Mouse (Mus musculus) embryo, embryonic 11 days (tissue): ENCODE results near the gene Ifi27l2a.

Experiments
- DNase-seq: peaks from one replicate; pipeline ENCODE4 v3.0.0-alpha.2; 2015

Ifi27l2a gene

DNA sequence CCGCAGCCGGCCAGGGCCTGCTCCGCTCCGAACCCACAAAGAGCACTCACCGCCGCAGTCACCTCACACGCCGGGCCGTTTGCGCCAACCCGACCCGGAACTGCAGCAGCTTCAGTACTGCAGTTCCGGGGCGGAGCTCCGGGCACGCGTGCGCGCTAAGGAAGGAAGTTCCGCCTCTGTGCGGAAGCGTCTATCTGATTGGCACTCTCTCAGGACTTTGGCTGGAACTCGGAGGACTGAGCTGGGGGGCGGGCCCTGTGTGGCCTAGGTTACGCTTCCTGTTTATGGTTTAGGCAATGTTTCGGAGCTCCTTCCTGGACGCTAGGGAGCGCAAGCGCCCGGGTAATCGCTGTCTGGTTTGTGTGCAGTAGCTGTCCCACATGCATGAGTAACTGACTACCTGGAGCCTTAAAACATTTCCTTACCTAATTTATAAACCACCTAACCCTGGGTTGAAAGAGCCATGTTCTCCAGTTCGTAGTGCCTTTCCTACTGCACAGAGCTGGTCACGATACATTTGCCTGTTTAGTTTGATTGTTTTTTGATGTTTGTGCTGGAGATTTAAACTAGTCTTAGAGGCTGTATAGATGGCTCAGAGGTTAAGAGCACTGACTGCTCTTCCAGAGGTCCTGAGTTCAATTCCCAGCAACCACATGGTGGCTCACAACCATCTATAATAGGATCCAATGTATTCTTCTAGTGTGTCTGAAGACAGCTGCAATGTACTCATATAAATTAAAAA lies 17.6 kb downstream of the Ifi27l2a start, which contains the start of gene Ddx24:
TSS of gene Ddx24 (minus strand) at position 102 of the 742 bp plus-strand sequence.
- DNase-seq = peak; percentile 98

DNA sequence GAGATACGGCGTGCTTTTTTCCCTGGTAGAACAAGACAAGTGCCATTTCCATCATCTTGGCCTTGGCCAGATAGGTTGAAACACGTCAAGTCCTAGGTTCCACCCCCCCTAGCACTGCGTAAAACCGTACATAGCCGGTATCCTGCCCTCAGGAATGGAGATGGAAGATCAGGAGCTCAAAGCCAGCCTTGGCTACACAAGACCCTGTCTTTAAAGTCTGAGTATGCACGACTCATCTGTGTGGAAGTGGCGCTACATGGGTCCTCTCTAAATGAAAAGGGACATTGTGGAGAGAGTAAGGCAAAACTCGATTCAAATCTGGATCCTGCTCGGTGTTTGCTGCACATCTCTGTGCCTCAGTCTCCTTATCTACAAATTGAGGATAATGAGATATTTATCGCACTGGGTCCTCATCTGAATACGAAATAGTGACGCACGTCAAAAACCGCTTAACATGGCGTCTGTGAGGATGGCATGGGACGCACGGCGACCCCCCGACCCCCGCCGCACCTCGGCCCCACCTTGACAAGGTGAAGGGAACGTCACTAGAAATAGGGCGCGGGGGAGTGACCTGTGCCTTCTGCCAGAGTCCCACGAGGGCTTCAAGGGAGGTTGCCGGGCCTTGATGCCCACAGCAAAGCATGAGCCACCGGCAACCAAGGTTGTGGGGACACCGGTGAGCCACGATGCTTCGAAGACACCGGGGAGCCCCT lies 18.3 kb downstream of the Ifi27l2a start:
- DNase-seq = no peak

DNA sequence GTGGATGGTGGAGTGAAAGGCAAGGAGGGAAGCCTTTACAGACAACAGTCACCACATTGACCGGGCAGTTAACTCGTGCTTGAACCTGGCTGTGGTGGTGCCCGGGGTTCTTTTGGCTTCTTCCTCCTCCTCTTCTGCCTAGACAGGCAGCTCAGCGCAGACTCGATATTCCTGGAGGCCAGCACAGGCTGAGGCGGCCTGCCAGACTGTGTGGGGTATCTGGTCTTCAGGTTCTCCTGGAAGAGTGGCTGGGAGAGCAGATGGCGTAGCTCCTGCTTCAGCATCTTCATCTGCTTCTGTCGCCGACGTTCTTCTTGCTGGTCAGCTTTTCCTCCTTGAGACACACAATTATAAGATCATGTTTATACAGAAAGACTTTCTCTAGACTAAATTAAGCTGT lies 35.3 kb downstream of the Ifi27l2a start:
- no peak for DNase-seq

DNA sequence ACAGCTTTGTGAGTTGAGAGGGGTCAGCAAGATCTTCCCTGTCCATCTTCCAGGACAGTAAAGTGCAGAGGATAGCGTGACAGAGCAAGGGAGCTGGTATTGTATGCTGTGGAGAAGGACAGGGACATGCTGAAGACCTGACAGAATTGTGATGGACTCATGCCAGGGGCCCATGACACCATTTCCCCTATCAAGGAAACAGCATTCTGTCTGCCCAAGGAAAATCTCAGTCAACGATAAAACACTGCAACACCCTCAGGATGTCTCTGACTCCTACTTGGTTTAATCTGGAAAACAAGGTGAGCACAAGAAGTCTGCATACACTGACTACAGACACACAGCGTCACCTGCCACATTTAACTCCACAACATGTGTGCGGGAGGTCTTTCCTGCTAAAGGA lies 35.8 kb downstream of the Ifi27l2a start, which contains the start of gene 9330161L09Rik:
TSS of gene 9330161L09Rik (minus strand) at position 101 of the 400 bp plus-strand sequence.
- no peak for DNase-seq

DNA sequence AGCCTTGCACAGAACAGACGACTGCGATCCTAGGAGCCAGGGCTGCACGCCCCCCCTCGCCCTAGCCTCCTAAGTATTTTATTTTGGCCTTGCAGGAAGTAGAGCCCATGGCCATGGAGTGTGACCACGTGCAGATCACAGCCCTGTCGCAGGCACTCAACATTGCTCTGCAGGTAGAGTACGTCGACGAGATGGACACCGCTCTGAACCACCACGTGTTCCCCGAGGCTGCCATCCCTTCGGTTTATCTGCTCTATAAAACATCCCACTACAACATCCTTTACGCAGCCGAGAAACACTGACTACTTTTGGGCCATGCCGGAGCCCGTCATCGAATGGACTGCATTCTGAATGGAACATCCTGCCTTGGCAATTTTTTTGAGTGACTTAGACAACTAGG lies 39.3 kb downstream of the Ifi27l2a start:
- no peak for DNase-seq

DNA sequence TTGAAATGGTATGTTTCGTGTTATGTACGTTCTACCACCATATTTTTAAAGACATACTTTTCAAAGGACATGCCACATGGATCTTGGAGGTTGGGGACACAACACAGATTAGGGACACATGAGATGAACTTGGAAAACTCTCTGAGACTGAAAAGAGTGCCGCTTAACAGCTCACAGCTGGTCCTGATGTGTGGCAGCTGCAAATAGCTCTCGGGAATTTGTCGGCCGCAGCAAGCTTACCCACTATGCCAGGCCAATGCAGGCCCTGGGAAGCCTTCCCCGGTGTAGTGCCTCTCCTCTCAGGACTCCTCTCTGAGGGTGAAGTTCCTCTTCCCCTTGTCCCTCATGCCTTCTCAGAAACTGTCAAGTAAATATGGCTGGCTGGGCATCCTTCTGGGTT lies 46.7 kb downstream of the Ifi27l2a start:
- no peak for DNase-seq

DNA sequence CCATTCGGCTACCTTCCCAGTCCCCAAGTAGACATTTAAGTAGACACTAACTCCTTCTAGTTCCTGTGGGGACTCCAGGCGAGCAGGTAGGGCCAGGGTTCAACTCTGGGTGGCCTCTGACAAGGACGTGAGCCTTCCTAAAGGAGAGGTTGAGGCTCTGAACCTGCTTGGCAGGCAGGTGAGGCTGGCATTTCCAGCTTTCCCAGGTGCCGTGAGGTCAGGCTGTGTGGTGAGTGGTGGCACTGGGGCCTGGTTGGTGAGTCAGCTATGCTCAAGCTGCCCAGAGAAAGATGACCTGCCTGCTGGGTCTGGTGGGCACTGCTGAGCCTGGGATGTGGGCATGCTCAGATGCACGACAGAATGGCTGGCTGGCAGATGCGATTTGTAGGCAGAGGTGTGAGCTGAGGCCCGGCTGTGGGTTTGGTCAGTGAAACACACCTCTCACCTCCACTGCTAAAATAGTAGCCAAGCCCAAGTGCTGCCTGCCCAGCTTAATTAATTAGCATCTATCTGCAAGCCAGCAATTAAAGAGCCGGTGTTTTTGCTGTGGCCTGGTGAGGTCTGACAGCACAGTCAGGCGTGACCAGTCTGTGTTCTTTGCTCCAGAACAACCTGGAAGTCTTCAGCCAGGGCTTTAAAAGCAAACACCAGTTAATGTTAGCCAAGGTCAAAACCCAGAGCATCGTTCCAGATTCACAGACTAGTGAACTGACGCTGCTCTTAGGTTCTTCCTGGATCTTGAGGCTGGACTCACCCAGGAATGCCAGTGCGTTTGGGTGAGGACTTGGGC lies 47.8 kb downstream of the Ifi27l2a start:
- DNase-seq = no peak

DNA sequence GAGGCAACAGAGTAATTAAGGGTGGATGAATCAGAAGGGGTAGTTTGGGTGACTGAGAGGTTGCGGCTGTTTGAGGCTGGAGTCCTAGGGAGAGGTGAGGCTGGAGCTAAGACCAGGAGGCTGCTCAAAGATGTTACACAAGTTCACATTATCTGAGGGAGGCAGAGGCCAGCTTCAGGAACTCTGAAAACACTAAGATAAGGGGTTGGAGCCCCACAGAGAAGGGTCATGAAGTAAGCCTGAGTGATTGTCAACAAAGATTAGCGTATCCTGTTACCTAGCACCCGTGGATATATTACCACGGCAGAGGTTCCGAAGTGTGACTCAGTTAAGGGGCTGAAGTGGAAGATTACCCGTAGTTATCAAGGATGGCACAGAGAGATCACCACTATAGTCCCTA lies 50.0 kb downstream of the Ifi27l2a start:
- no peak for DNase-seq
